Mouse (Mus musculus): ENCODE results near the gene Stap1. TPM values are rescaled to one million over a fixed set of nuclear protein-coding genes. Genes with fewer than 3 reads are reported as not detected.

Gene Stap1
- total RNA-seq (2022) = under 1 TPM in 3 of 4 experiments, not detected in 1; 0.19 to 0.26 (median 0.25) TPM

DNA sequence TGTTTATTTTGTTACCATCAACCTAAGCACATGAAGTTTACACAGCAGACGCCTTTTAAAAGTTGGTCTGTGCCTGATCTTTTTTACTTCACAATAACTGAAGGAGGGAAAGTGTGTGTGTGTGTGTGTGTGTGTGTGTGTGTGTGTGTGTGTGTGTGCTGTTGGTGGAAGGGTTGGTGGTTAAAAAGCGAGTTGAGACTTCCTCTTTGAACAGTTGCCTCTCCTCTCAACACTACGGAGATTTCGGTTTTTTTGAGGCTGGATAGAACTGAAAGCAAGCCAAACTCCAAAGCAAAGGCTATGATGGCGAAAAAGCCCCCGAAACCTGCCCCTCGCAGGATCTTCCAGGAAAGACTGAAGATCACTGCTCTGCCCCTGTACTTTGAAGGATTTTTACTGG, at the start of gene Stap1:
Stap1 (plus strand) TSS at position 209 of the 400 bp plus-strand sequence.
- DNase-seq (ENCODE audit: low spot score) = no peak

DNA sequence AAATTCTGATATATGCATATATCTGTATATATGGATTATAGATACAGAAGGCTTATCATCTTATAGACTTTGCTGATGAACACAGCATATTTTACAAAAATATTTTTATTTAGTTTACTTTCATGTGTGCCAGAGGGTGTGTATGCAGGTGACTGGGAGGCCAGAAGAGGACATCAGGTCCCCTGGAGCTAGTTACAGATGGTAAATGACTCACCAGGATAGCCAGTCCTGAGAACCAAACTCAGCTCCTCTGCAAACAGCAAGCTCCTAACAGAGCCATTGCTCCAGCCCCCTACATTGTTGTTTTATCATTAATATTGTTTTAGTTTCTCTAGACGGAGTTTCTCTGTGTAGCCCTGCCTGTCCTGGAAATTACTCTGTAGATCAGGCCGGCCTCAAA, 41.7 kb upstream of the Stap1 start:
- no peak for DNase-seq (ENCODE audit: low spot score)

DNA sequence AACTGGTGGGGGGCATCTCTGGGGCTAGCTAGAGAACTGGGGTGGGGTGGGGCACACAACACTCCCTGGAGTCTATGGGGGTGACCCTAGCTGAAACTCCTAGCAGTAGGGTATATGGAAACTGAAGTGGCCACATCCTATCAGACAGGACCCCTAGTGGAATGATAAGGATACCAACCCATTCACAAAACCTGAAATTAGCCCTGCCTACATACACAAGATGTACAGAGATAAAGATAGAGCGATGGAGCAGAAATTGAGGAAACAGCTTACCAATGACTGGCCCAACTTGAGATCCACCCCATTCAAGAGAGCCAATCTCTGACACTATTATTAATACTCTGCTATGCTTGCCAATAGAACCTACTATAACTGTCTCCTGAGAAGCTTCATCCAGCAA, 8.0 kb upstream of the Stap1 start:
- DNase-seq (ENCODE audit: low spot score) = no peak

DNA sequence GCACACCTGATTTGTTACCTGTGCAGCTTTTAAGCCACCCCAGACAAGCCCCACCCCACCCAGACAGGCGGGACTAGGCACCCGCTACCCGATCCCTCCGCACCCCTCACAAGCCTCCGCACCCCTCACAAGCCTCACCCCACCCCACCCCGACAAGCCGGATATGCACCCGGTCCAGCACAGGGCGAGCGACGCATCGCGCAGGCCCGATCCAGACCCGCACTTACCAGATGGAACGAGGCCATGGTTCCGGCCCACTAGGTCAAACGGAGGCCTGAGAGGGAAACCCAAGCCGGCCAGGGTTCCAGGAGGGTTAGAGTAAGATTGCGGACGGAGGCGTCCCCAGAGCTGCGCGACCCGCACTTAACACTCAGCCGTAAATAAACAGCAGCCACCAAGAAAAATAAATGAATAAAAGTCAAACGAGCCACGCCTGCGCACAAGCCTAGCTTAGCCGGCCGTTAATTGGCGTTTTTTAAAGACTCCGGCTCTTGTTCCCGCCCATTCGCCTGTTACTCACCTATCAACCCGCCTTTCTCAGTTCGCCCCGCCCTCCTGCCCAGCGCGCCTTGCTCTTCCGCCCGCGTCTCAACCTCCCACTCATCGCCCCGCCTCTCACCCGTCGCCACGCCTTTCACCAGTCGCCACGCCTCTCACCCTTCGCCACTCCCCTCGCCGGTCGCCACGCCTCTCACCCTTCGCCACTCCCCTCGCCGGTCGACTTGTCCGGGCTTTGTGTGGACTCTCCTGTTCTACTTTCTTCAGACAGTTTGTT, 6.3 kb upstream of the Stap1 start, which contains the start of gene Cenpc1:
Cenpc1 (minus strand) TSS at position 483 of the 775 bp plus-strand sequence.
- peak; percentile 95 for DNase-seq (ENCODE audit: low spot score)

DNA sequence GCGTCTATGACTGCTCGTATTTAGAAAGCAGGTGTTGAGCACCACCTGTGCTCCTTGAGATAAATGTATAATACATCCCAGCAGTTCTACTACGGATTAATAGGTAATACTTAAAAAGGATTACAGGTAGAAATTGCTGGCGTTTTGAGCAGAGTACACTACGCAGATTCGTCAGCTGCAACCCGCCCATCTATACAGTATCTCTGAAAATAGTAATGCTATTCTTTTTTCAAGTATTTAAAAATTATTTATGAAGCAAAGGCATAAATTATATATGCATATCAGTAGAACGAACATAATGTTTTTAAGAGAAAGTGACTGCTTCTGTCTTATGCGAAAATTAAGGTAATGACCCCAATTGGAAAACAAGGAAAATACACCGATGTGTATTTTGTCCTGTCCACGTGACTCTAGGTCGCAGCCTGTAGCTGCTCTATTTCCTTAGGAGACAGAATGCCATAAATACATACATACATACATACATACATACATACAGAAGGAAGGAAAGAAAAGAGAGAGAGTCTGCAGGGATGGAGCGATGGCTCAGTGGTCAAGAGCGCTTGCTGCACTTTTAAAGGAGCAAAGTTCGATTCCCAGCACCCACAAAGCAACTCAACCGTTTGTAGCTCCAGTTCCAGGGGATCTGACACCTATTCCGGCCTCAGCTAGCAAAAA, 5.5 kb upstream of the Stap1 start:
- DNase-seq (ENCODE audit: low spot score) = peak; percentile 9

DNA sequence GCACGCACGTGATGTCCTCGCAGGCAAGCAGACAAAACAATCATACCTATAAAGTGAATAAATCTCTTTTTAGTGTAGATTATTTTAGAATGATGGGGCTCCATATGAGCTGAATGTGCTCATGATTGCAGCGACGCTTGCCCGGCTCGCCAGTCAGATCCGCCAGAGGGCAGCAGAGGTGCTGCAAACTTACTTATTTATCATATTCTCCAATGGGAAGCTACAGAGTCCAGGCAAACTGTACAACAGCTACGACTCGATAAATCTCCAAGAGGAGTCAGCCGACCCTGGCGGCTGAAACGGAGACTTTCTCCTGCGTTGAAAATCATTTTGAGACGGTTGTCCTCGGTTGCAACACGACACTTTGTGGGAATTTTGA, 5.0 kb upstream of the Stap1 start:
- DNase-seq (ENCODE audit: low spot score) = peak; percentile 89

DNA sequence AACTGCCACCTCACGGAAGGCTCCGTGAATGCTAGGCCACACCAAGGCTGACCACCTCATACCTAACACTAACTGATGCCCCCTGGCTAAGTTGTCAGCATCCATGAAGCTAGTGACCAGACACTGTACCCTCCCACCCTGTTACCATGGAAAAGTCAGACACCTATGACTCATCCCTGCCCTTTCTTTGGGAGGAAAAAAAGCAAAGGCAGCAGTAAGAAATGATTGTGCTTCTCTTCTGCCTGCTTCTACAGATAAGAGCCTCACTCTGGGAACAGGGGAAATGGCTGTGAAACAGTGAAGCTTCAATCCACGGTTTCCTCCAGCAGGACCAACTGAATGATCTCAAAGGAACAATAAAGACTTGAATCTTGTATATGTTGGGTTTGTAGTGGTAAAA, 3.1 kb upstream of the Stap1 start:
- DNase-seq (ENCODE audit: low spot score) = no peak

DNA sequence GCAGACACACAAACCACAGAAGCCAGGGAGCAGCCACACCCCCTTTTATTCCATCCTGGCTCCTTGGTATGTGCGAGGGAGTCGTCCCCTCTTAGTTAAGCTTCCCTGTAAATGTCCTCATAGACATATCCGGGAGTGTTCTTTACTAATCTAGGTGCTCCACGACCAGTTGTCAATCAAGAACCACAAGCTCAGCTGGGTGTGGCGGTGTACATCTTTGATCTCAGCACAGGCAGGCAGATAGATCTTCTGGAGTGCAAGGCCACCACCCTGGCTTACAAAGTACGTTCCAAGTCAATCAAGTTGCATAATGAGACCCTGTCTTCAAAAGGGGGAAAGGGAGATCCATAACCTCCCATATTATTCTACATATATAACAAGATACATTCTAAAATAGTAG, 2.4 kb upstream of the Stap1 start:
- DNase-seq (ENCODE audit: low spot score) = no peak

DNA sequence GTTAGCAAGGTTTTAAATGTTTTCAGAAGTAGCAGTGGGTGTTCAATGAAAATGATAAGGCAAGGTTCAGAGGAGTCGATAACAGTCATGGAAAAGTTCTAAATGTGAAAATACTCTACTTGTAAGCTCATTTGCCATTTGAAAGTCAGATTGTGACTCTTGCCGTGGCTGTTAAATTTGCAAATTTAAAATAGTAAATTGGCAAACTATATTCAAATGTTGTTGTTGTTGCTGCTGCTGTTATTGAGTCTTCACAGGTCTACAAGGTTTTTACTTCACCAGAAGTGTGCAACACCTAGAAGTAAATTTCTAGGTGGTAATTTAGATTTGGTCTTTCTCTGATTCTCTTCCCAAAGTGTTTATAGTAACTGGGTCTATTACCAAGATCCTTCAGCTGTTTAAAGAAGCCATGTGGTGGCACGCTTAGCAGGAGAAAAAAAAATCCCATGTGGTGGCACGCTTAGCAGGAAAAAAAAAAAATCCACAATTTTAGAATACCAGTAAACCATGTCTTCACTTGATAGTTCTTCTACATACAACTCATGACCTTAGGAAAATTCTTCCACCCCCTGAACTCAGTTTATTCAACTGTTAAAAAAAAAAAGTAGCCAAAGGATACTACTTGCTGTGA, 1.3 kb downstream of the Stap1 start:
- no peak for DNase-seq (ENCODE audit: low spot score)

DNA sequence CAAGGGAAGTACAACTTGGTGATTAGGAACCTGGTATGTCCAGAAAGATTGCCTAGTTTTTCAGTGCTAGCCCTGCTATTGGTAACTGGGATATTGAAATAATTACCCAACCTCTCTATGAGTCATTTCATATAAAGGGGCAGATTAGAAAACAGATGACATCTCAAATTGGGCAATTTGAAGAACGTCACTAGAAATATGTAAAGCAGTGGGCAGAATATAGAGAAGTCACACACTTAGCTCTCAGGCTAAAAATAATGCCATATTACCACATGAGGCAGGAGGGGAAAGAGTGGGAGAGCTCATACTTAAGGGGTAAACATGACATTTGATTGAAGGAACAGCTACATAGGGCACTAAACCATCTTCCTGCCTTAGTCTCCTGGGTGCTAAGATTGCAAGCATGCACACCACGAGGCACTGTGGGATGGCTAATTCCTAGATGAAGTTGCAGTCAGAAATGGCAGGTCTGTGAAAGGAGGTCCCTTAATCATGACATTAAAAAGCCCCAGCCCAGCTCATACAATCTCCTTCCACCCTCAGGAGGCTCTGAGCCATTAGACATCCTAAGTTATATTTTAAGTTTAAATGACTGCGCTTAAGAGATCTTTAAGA, 7.3 kb downstream of the Stap1 start:
- DNase-seq (ENCODE audit: low spot score) = no peak

DNA sequence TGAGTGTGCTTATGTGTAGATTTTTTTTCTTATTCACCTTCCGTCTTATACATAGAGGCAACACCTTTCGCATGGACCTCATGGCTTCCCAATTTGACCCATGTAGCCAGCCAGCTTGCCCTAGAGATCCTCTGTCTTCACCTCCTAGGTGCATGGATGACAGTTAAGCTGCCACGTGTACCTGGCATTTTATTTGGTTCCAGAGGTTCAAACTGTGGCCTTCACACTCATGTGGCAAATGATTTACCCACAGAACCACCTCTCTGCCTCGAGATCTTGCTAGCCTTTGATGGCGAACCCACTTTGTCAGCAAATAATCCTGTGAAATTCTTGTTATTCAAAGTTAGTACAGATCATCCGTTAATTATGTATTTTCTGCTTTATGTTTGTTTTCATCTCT, 12.4 kb downstream of the Stap1 start:
- no peak for DNase-seq (ENCODE audit: low spot score)

DNA sequence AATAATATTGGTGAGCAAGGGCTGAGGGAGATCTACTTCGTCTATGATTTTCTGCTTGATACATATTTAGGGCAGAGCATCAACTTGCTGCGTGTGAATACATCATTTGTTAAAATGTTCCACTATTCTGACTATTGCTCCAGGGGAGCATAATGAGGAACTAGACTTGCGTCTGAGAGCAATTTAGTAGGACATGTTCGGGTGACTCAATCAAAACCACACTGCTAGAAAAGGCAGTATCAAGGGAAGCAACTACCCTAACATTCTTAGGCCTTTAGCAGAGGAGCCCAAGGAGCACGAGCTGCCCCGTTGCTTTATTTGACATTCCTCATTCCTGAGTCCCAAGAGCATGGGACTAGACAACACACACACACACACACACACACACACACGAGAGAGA, 13.4 kb downstream of the Stap1 start:
- no peak for DNase-seq (ENCODE audit: low spot score)

DNA sequence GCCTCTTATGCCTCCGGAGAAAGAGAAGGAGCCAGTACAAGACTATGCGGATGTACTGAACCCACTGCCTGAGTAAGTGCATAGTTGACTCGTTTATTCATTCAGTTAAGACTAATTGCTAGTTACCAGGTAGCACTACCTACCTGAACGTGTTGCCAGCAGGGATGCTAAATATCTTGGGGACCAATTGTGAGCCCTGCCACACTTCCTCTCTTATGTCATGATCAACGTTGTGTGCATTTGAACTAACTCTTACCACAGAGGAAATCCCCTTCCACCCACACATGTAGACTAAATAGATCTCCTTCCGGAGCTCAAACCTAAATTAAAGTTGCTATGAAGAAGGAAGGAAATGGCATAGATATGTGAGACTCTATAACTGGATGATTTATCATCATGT, 15.2 kb downstream of the Stap1 start:
- no peak for DNase-seq (ENCODE audit: low spot score)

DNA sequence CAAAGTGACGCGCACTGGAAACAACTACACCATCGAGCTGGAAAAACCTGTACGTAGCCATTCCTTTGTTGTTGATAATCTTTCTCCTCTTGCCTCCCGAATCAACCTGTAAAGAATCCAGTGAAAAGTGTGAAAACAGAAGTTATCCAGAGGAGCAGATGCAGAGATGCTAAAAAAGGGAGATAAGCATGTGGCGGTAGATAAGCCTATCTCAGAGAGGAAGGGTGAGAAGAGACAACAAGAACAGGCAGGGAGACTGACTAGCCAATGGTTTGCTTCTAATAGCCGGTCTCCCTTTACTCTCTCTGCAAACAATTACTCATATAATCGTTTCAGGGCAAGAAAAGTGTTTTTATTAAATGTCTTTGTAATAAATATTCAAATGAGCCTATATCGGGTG, 23.2 kb downstream of the Stap1 start:
- DNase-seq (ENCODE audit: low spot score) = no peak

DNA sequence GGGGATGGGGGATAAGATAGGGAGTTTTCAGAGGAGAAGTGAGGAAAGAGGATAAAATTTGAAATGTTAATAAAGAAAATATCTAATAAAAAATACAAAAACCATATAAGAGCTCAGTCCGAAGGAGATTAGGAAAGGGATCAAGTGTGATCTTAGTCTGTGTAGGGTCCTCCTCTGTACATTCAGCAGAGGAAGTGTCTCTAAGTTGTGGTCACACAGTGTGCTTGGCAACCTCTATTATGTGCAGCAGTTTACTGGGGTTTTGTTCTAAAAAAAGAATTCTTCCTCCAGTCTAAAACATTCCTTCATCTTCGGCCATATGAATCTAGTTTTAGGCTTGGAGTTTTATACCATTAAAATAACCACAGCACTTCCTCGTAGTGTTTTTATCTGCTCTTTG, 27.4 kb downstream of the Stap1 start:
- DNase-seq (ENCODE audit: low spot score) = no peak

DNA sequence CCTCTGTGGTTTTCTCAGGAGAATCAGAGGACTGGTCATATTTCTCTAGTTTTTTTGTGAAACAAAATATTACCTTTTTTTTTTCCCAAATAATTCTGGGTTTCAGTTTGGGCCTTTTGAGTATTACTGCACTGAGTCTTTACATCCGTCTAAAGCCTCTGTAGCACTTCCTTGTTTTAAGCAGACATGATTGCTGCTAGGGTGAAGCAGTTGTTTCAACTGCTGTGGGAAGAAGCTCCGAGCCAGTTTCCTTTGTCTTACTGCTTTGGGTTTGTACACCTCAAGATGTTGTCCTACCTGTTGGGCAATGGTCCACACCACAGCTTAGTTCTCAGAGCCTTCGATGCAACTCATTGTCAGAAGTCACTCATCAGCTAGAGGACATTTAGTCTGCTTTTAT, 29.1 kb downstream of the Stap1 start:
- no peak for DNase-seq (ENCODE audit: low spot score)

DNA sequence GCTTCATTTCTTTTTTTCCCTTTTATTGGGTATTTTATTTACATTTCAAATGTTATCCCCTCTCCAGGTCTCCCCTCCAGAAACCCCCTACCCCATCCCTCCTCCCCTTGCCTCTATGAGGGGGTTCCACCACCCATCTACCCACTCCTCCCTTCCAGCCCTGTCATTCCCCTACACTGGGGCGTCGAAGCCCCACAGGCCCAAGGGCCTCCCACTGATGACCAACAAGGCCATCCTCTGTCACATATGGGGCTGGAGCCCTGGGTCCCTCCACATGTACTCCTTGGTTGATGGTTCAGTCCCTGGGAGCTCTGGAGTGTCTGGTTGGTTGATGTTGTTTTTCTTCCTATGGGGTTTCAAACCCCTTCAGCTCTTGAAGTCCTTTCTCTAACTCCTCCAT, 30.6 kb downstream of the Stap1 start:
- DNase-seq (ENCODE audit: low spot score) = no peak

DNA sequence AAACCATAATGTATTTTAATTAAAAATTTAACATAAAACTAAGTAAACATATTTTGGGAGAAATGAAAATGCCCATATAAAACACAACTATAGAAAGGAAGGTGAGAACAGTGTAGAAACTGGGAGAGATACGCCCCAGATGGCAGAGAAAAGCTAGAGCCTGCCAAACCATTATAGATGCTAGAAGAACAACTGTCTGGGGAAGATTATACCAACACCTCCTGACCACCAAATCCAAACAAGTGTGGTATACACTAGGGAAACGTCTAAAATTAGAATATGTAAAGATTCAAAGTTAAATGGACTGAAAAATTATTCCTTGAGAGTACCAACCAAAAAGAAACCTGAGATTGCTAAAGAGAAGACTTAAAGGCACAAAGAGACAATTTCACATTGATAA, 35.1 kb downstream of the Stap1 start:
- no peak for DNase-seq (ENCODE audit: low spot score)

DNA sequence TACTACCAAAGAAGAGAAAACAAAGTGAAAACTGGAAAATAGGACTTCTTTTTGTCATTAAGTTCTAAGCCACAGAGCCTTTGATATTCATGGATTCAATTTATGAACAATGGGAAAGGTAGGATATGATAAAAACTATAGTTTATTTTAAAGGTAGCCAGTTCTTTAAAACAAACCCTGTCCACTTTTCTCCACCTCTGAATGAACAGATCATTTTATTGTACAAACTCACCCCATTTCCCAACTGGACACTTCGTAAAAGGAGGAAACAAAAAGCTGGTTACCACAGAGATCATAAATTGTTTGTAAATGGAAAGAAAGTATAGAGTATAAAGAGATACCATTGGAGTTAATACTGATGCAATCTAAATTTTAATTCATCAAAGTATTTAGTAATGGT, 39.5 kb downstream of the Stap1 start:
- DNase-seq (ENCODE audit: low spot score) = no peak

DNA sequence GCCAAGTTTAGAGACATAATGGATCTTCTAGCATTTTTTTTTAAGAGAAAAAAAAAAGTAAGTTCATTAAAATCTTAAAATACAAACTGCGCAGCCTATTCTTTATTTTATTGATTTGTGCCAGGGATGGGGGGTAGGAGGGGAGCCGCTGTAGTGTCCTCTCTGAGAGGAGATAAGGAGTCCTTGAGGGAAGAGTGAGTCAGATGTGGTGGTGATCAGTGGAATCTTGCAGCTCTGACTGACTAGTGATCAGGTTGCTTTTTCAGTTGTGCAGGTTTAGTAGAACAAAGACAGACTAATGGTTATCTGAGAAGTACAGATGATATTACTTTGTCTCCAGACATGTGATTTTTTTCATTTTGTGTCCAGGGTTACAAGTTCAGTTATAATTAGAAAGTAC, 41.5 kb downstream of the Stap1 start:
- no peak for DNase-seq (ENCODE audit: low spot score)

DNA sequence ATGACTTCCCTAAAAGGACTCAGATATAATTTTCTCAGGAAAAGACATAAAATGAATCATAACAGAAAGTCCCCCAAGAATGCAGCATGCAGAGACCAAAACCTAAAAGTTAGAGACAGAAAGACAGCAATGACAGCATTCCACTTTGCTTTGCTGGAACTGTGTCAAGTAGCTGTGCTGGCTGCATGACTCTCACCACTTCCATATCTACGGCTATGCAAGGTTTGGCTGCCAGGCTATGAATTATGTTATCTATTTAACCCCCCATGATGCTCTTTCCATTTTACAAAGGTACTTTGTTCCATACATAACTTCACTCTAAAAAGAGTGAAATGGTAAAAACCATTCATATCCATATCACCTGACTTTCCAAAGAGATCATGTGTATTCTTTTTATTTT, 42.5 kb downstream of the Stap1 start:
- no peak for DNase-seq (ENCODE audit: low spot score)

DNA sequence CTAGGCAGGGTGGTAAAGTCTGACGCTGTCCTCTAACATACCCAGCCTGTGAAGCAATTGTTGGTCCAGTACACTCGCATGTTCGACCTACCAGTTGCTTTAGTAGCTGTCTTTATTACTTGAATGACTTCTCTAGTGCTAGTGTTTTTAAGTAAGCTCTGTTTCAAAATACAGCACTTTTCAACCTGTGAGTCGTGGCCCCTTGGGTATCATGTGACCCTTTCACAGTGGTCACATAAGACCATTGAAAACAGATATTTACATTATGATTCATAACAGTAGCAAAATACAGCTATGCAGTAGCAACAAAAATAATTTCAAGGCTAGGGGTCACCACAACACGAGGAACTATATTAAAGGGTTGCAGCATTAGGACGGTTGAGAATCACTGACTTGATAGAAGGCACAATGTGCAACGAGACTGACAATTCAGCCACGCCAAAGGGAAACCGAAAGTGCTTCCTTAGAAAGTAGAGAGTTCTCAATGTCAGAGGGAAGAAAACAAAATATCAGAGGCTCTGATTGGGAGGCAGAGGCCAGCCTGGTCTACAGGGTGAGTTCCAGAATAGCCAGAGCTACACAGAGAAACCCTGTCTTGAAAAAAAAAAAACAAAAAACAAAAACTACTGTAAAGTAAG, 47.0 kb downstream of the Stap1 start:
- no peak for DNase-seq (ENCODE audit: low spot score)

Measured in heart, adult 8-10 months (tissue).